Mouse (Mus musculus) lung, embryonic 16.5 days (tissue): ENCODE data around the gene Mansc1. TPM values are rescaled to one million over a fixed set of nuclear protein-coding genes. Genes with fewer than 3 reads are reported as not detected.
A peak's percentile ranks its signal among the peaks of the same experiment; 100 is the strongest.

ENCODE experiments used
- ATAC-seq: fragments of 200-750 bp; cut with Nextera tagmentation; 2 replicates; pipeline ENCODE4 v1.8.0; 2017; ENCODE audit warnings: low read depth, mild to moderate bottlenecking, moderate library complexity
- H3K27ac ChIP-seq: fragments of 300-500 bp; sonication (generic); 2 replicates; pipeline ENCODE4 v1.5.1; 2014; ENCODE audit warnings: mild to moderate bottlenecking, control low read depth, low read length
- H3K27me3 ChIP-seq: fragments of 300-500 bp; sonication (generic); 2 replicates; pipeline ENCODE4 v1.6.1; 2014; ENCODE audit warnings: low read depth, low read length, mixed read lengths; ENCODE audit not compliant: control insufficient read depth, insufficient read depth
- H3K36me3 ChIP-seq: fragments of 300-500 bp; sonication (generic); 2 replicates; pipeline ENCODE4 v1.6.1; 2014; ENCODE audit warnings: low read length; ENCODE audit not compliant: control insufficient read depth, insufficient read depth
- H3K4me1 ChIP-seq: fragments of 300-500 bp; sonication (generic); replicated peaks from 2 replicates; pipeline ENCODE4 v1.6.1; 2014; ENCODE audit warnings: low read length, mixed read lengths; ENCODE audit not compliant: control insufficient read depth, insufficient read depth
- H3K4me2 ChIP-seq: fragments of 300-500 bp; sonication (generic); 2 replicates; pipeline ENCODE4 v1.6.1; 2014; ENCODE audit warnings: low read depth, low read length, control low read depth
- H3K4me3 ChIP-seq: fragments of 300-500 bp; sonication (generic); 2 replicates; pipeline ENCODE4 v1.5.1; 2014; ENCODE audit warnings: mild to moderate bottlenecking, low read length, control low read depth
- H3K9ac ChIP-seq: fragments of 300-500 bp; sonication (generic); 2 replicates; pipeline ENCODE4 v1.6.1; 2014; ENCODE audit warnings: low read length, control low read depth
- H3K9me3 ChIP-seq: fragments of 300-500 bp; sonication (generic); 2 replicates; pipeline ENCODE4 v1.6.1; 2016; ENCODE audit warnings: low read length; ENCODE audit not compliant: control insufficient read depth
- WGBS: fragments of 180-500 bp; shearing (Covaris S2); extraction: QIAGEN DNeasy Blood & Tissue Kit; methylation state at CpG from one replicate; pipeline ENCODE4 v1.1.7; 2014; 5-methylcytosine and 5-hydroxymethylcytosine counted together
- polyA plus RNA-seq: library from polyadenylated mRNA; unstranded; fragments of >200 nt; fragmentation: Nextera tagmentation; extraction: Ambion mirVana; gene quantifications from 2 replicates; pipeline ENCODE4 v1.2.1, GENCODE M21; 2015

The Mansc1 gene
- polyA plus RNA-seq, 1 experiment from 2014 or later, result 9.8 TPM

DNA sequence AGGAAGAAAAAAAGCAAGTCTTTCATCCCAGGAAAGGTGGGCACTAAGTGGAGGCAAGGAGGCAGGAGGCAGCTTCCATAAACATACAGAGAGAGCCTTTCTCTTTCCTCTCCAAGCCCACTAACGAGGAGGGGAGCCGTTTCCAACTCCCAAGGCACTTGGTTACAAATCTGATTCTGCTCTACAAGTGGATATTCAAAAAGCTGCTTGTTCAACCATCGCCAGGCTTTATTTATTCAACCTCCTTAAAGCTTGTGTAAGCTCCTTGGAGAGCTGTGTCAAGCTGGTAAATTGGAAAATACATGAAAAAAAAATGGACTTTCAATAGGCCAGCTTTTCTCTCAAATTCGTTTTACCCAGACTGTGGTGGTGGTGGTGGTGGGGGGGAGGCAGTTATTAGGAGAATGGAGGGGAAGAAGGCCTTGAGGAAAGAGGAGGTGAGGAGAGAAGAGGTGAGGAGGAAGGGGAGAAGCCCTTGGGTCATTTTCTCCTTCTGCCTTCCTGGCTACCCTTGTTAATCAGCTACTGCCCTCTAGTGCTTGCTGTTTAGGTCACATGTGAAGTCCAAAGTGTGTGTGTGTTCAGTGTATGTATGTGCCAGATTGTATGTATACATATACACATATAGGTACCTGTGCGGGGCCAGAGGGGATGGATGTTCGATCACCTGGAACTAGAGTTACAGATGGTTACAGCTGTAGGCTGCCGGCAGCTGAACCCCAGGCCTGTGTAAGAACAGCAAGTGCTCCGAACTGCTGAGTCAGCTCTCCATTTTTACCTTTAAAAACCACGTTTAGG lies 25.1 kb downstream of the Mansc1 start:
- peak; percentile 78 for ATAC-seq
- Histone ChIP-seq H3K27ac (peak overlapping the region; percentile 81), H3K9ac (no peak overlapping the region), H3K36me3 (no peaks in the 10 kb centered on the region), H3K4me1 (peaks cover 15% of the 10 kb centered on the region), H3K9me3 (no peaks in the 10 kb centered on the region), H3K27me3 (no peaks in the 10 kb centered on the region), H3K4me2 (peak overlapping the region; percentile 18), H3K4me3 (no peak overlapping the region)
- 37% methylated on average over 9 of the region's 9 CpGs for WGBS

DNA sequence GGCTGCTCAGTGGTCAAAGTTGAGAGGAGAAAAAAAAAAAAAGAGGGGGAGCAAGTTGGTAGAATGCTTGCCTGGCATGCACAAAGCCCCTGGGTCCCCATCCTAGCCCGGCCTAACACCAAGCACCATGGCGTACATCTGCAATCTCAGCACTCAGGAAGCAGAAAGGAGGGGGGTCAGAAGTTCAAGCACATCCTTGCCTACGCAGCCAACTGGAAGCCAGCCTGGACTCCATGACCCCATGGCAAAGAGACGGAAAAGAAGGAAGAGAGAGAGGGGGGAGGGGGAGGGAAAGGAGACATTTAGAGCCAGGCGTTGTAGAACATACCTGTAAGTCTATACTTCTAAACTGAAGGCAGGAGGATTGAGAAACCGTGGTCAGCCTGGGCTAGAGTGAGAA lies 25.7 kb downstream of the Mansc1 start:
- Histone ChIP-seq H3K4me3 (no peak overlapping the region), H3K27ac (peak overlapping the region; percentile 81), H3K9me3 (no peaks in the 10 kb centered on the region), H3K4me2 (peak overlapping the region; percentile 18), H3K27me3 (no peaks in the 10 kb centered on the region), H3K36me3 (no peaks in the 10 kb centered on the region), H3K4me1 (peaks cover 17% of the 10 kb centered on the region), H3K9ac (no peak overlapping the region)
- 32% methylated on average over 6 of the region's 6 CpGs for WGBS
- ATAC-seq, result peak; percentile 56

DNA sequence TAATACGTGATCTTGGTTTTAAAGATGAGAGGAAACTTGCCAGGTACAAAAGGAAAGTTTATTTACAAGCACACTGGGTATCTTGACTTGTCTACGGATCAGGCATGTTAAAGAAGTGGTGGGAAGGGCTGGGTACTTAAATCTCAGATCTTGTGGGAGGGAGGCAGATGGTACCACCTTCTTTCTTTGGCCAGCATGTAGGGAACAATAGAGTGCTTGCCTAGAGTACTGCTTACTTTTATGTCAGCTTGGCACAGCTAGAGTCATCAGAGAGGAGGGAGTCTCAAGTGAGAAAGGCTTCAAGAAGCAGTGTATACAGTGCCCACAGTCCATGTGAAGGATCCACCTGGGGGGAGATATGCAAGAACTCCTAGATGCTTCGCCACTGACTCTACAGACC lies 27.1 kb downstream of the Mansc1 start:
- Histone ChIP-seq H3K9me3 (no peaks in the 10 kb centered on the region), H3K4me1 (peaks cover 17% of the 10 kb centered on the region), H3K36me3 (no peaks in the 10 kb centered on the region), H3K9ac (no peak overlapping the region), H3K27ac (no peak overlapping the region), H3K4me3 (no peak overlapping the region), H3K4me2 (no peak overlapping the region), H3K27me3 (no peaks in the 10 kb centered on the region)
- WGBS, result 90% methylated on average over 3 of the region's 3 CpGs
- no peak for ATAC-seq

DNA sequence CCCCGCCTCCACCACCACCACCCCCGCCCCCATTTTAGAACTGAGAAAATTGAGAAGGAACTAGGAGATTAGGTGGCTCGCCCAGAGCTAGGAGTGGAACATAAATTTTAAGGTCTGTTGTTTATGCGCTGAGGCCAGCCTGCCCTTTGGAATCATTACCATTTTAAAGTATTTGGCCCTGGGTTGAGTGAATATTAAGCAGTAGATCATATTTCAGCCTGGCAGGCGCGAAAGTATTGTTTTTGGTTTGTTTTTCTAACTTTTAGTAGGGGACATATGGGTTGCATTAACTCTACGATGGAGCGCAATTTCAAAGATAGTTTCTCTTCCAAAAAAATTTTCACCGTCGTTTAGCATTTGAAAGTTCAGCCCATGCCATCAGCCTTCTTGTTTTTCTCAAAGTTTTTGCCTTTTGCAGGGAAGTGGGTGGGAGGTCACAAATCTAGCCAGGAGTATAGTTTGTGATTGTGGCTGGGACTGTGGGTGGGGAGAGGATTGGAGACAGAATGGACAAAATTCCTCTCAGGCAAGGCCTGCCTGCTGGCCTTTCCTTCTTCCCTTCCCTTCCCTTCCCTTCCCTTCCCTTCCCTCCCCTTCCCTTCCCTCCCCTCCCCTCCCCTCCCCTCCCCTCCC lies 29.8 kb downstream of the Mansc1 start:
- Histone ChIP-seq H3K9me3 (no peaks in the 10 kb centered on the region), H3K27me3 (no peaks in the 10 kb centered on the region), H3K36me3 (no peaks in the 10 kb centered on the region), H3K4me1 (peaks cover 15% of the 10 kb centered on the region), H3K4me2 (no peak overlapping the region), H3K27ac (no peak overlapping the region), H3K4me3 (no peak overlapping the region), H3K9ac (no peak overlapping the region)
- WGBS, result 38% methylated on average over 10 of the region's 10 CpGs
- no peak for ATAC-seq

- no peak overlapping the region for H3K4me3 ChIP-seq
- H3K9me3 ChIP-seq, result no peaks in the 10 kb centered on the region
- WGBS, result 38% methylated on average over 3 of the region's 3 CpGs
- H3K9ac ChIP-seq, result no peak overlapping the region
- no peak overlapping the region for H3K27ac ChIP-seq
- no peak overlapping the region for H3K4me2 ChIP-seq
- ATAC-seq, result no peak
- peaks cover 12% of the 10 kb centered on the region for H3K4me1 ChIP-seq
- H3K27me3 ChIP-seq, result no peaks in the 10 kb centered on the region
- H3K36me3 ChIP-seq, result no peaks in the 10 kb centered on the region
Observed at GRCm38 (mm10) chr6:134601766-134602165, 30.5 kb downstream of the Mansc1 start.

DNA sequence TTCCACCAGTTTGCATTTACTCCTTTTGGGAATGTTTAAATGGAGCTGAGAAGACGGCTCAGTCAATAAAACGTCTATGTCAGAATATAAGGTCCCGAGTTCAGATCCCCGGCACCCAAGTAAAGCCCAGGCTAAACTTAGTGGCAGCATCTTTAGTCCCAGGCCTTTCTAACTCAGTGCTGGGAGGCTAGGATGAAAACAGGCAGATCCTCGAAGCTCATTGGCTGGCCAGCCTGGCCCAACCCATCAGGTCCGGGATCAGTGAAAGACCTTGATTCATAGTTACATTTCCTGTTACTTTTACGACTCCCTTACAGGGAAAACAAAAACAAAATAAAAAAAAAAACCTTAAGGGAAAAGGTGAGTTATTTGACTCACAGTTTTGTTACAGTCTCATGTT lies 31.2 kb downstream of the Mansc1 start:
- H3K4me1 ChIP-seq, result peaks cover 6% of the 10 kb centered on the region
- no peak overlapping the region for H3K9ac ChIP-seq
- ATAC-seq, result no peak
- no peak overlapping the region for H3K27ac ChIP-seq
- no peak overlapping the region for H3K4me3 ChIP-seq
- no peaks in the 10 kb centered on the region for H3K9me3 ChIP-seq
- no peaks in the 10 kb centered on the region for H3K27me3 ChIP-seq
- WGBS, result 64% methylated on average over 7 of the region's 7 CpGs
- no peaks in the 10 kb centered on the region for H3K36me3 ChIP-seq
- no peak overlapping the region for H3K4me2 ChIP-seq

GRCm38 (mm10) chr6:134599239-134599638 lies 33.0 kb downstream of the Mansc1 start:
- Histone ChIP-seq H3K27ac (no peak overlapping the region), H3K4me2 (no peak overlapping the region), H3K4me1 (peaks cover 8% of the 10 kb centered on the region; the same call in 1 of the 2 replicates), H3K4me3 (no peak overlapping the region), H3K9me3 (no peaks in the 10 kb centered on the region), H3K9ac (no peak overlapping the region), H3K27me3 (no peaks in the 10 kb centered on the region), H3K36me3 (no peaks in the 10 kb centered on the region)
- 33% methylated on average over 1 of the region's 1 CpGs for WGBS
- ATAC-seq, result no peak

GRCm38 (mm10) chr6:134597651-134598229 lies 34.5 kb downstream of the Mansc1 start:
- no peak overlapping the region for H3K4me3 ChIP-seq
- no peak overlapping the region for H3K4me2 ChIP-seq
- H3K36me3 ChIP-seq, result no peaks in the 10 kb centered on the region
- no peak for ATAC-seq
- peaks cover 8% of the 10 kb centered on the region; the same call in 1 of the 2 replicates for H3K4me1 ChIP-seq
- no peaks in the 10 kb centered on the region for H3K9me3 ChIP-seq
- H3K9ac ChIP-seq, result no peak overlapping the region
- no peak overlapping the region for H3K27ac ChIP-seq
- 74% methylated on average over 6 of the region's 6 CpGs for WGBS
- H3K27me3 ChIP-seq, result no peaks in the 10 kb centered on the region
